Mouse (Mus musculus): ENCODE measurements around the gene Acsf2.
"Not testable (repeated sequence)": the region's sequence is repeated elsewhere in the genome, so short reads cannot be mapped to it uniquely, and the experiment has no call there.

Gene Acsf2

DNA sequence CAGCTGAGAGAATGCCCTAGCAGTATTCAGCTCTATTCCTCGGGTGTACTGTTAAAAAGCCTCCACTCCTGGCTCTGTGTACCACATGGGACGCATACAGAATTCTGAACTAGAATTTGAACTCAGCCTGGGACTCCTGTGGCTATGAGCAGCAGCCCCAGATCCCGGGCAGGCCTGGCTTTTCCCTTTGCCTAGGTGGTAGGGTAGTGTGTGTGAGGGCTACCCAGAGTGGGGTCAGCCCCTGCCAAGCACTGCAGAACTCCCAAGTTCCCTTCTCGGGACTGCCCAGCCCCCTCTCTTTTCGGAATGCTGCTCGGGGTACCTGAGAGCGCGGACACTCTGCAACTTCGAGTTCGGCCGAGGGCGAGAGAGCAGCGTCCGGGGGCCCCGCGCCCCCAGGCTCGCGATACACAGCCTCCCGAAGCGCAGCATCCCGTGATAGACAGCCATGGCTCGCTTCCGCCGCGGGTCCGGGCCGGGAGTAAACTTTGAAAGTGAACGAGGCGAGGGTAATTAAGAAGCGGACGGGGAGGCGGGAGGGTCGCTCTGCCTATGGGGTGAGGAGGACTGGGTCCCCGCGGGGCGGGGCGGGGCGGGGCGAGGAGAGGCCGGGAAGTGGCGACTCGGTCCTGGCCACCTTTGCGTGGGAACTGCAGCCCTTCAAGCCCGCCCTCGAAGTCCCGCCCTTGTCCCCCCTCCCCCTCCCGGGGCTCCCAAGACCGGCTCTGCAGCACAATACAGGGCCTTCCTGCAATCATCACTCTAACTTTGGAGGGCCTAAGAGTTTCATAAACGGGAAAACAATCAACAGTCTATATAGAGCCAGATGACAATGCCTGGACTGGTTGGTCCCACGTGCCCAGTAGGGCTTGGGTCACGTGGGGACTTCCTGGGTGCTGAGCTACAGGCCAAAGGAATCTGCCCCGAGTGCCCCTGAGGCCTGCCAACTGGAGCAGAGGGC, at the start of gene Acsf2:
Acsf2 (minus strand) TSS at position 551 of the 961 bp plus-strand sequence.
- DNase-seq (ENCODE audit: low spot score), result no peak

- DNase-seq (ENCODE audit: low spot score), result not testable (repeated sequence)
These were observed 49.6 kb upstream of the Acsf2 start for GRCm38 (mm10) chr11:94651241-94651640.

DNA sequence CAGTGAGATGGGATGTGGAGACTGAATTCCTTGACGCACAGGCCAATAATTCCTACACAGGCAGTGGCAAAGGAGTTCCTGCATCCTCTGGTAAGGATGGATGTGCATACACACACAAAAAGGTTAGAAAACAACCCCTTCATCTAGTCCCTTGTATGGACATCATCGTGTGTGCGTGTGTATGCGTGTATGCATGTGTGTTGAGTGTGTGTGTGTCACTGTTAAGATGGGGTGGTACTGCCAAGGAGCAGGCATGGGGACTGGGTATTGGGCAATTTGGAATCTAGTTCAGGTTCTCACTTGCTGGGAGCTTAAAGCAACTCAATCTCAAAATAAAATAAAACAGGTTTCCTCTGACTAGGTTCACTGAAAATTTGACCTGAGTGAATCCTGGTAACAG, 44.8 kb upstream of the Acsf2 start:
- no peak for DNase-seq (ENCODE audit: low spot score)

DNA sequence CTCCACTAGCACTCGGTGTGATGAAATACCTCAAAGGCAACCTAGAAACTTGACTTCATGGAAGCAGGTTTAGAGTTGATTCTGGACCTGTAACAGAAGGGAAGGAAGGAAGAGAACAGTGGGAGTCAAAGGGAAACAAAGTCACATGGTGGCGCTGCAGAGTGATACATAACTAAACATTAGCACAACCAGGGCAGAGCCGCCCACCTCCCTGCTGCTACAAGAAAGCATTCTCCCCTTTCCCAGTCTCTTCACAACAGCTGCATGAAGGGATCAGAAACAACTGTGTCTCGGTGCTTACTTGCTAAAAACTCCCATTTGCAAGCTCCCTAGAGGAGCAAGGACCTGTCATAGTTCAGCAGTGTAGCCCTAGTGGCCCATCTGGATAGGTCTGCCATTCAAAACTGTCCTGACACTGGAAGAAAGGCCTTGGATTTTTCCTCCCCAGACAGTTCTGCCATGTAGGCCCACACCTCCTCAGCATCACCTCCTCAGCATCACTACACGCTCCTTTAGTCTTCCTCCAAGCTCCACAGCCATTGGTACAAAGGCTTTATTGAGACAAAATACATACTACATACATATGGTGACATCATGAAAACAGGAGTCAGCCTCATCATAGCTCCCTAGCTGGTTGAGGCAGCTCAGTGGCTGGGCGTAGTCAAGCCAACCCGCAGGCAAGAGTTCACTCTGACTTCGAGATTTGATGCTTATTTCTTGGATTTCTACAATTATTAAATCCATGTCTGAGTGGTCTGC, 43.0 kb upstream of the Acsf2 start:
- no peak for DNase-seq (ENCODE audit: low spot score)

GRCm38 (mm10) chr11:94634431-94634830, 32.8 kb upstream of the Acsf2 start:
- no peak for DNase-seq (ENCODE audit: low spot score)

DNA sequence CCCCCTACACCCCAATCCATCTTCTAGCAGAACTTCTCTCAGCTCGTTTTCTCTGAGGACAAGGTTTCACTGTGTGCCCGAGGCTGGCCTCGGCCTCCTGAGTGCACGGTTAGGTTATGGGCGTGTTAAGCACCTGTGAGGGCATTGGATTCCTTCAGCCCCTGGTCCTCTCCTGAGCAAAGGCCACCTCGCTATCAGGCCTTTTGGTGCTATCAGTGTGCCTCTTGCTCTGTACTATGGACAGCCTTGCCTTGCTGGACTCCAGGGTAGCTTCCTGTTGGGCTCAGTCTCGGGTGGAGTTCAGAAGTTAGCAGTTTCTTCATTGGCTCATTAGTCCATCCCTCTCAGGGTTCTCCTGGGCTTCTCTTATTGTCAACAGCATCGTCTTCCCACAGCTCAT, 31.3 kb upstream of the Acsf2 start:
- no peak for DNase-seq (ENCODE audit: low spot score)

DNA sequence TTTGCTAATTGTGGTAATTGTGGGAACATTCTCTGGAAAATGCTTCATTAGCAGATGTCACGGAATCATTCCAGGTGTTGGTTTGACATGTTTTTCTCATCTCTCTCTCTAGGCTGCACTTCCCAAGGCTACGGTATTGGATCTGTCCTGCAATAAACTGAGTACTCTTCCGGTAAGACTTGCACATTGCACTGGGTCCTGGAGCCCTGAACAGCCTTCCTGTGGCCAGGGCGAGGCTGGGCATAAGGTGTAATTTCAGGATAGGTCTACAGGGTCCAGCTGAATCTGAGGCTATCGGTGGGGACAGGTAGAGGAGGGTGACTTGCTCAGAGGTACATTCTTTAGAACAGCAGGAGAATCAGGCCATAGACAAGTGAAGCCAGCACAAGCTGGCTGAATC, 30.3 kb upstream of the Acsf2 start:
- no peak for DNase-seq (ENCODE audit: low spot score)

DNA sequence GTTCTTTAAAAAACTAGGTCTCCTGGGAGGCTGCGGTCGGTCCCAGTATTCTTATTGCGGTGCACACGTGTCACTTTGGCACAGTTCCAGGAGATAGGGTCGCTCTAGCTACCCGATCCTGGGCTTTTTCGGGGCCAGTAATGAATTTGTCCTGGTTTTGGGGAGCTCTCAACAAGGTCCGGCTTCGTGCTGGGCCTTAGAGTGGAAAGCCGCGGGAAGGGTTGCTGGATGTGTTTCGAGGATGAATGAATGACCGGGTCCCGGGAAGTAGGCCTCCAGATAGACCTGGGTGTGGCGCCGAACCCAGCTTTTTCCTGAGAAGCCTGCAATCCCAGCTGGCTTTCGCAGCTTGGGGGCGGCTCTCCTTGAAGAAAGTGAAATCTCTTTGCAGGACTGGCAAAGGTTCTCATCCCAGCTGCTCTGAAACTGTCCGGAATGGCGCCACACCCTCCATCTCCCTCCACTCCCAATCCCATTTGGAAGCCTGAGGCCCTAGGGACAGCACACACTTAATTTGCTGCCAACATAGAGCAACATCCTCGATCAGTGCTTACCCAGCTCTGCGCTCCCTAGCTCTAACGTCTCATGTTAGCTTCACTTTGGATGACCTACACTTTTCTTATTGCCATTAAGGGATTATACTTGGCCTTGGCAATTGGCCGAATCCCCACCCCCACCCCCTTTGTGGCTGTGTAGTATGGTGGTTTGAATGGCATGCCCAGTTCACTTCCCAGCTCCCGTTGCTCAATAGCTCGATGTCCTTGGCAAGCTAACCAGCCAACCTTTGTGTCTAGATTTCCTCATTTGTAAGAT, 28.7 kb upstream of the Acsf2 start:
- DNase-seq (ENCODE audit: low spot score), result peak; percentile 49

GRCm38 (mm10) chr11:94629884-94630198, 28.2 kb upstream of the Acsf2 start:
- no peak for DNase-seq (ENCODE audit: low spot score)

GRCm38 (mm10) chr11:94629199-94629883, 27.7 kb upstream of the Acsf2 start, which contains the start of gene Lrrc59:
TSS of gene Lrrc59 (plus strand) at chr11:94629767.
- peak; percentile 86 for DNase-seq (ENCODE audit: low spot score)

DNA sequence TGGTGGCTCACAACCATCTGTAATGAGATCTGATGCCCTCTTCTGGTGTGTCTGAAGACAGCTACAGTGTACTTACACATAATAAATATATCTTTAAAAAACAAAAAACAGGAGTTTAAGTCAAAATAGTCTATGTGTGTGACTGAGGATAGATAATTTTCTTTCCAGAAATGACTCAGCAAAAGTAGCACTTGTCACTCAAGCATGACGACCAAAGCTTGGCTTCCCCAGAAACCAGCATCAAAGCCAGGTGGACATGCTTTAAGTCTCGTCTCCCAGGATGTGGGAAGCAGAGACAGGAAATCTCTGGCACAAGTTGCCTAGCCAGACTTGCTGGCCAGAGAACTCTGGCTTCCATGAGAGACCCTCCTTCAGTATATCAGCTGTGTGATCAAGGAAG, 20.5 kb upstream of the Acsf2 start:
- DNase-seq (ENCODE audit: low spot score), result no peak

- no peak for DNase-seq (ENCODE audit: low spot score)
These were observed 19.8 kb upstream of the Acsf2 start for GRCm38 (mm10) chr11:94621458-94621852.

- DNase-seq (ENCODE audit: low spot score), result no peak
These were observed 19.2 kb upstream of the Acsf2 start for GRCm38 (mm10) chr11:94620766-94621457.

DNA sequence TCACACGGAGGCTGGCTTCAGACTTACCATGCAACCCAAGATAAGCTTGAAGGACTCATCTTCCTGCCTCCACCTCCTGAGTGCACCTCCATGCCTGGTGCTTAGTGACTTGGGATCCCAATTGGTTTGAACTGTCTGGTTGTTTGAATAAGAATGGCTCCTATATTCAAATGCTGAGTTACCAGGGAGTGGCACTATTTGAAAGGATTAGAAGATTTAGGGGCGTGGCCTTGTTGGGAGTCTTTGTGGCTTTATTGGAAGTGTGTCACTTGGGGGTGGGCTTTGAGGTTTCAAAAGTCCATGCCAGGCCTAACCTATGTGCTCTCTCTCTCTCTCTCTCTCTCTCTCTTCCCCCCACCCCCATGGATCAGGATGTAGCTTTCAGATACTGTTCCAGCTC, 16.0 kb upstream of the Acsf2 start:
- no peak for DNase-seq (ENCODE audit: low spot score)

- DNase-seq (ENCODE audit: low spot score), result no peak
These were observed 13.8 kb upstream of the Acsf2 start for GRCm38 (mm10) chr11:94615494-94615893.

- DNase-seq (ENCODE audit: low spot score), result no peak
These were observed 12.9 kb upstream of the Acsf2 start for GRCm38 (mm10) chr11:94614603-94615002.

DNA sequence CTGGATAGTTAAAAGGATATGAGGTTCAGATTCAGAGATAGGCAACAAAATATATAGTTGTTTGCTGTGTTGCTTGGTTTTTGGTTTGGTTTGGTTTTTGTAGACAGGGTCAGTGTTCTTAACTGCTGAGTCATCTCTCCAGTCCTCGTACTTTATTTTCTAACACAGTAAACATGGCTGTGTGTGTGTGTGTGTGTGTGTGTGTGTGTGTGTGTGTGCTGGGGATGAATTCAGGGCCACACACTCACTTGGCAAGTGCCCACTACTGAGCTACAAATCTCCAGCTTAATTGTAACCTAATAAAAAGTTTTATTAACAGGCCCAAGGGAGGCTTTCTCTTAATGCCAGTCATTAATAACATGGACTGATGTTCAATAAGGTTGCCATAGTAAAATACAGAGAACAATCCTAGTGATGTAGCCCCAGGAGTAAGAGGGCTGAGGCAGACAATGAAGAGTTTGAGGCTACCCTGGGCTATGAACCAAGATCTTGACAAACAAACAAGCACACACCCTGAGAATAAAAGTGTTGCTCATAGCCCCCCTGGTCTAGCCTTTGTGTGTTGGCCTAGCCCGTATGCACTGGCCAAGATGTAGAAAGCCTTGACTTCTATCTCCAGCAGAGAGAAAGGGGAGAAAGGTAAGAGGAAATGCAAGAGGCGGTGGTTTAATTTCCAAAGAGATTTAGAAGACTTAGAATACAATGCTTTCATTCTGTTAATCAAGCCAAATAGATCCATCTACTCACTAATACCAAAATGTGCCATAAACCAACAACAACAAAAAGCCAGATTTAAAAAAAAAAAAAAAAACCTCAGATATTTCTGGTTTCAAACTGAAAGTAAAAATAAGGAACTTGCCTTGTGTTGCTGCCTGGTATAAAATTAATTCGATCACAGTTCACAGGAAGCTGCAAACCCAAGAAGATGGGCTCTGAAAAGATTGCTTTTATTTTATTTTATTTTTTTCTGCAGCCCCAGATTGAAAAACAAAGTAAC, 9.4 kb upstream of the Acsf2 start:
- DNase-seq (ENCODE audit: low spot score), result no peak

DNA sequence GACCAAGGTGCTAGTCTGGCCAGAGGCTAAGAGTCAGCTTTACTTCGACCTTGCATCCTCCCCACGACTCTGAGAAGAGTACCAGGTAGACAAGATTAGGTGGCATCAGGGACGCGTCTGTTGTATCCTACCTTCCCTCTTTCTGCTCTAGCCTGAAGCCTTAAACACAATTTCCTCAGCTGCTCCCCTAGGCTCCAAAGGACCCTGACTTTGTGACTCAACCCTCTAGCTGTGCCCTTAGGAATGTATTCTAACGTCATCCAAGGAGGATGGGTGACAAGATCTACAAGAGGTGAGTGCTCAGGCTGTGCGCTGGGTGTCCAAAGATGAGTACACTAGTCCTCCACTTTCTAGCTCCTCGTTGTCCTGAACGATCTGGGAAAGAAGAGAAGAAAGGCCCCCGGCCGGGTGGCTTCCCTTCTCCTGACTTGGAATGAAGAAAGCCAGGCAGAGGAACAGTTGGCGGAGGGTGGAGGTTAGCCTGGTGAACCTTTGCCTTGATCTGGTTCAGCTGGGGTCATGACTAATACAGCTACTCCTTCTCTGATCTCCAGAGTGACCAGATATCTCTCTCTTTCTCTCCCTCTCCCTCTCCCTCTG, 785 bp upstream of the Acsf2 start:
- no peak for DNase-seq (ENCODE audit: low spot score)

DNA sequence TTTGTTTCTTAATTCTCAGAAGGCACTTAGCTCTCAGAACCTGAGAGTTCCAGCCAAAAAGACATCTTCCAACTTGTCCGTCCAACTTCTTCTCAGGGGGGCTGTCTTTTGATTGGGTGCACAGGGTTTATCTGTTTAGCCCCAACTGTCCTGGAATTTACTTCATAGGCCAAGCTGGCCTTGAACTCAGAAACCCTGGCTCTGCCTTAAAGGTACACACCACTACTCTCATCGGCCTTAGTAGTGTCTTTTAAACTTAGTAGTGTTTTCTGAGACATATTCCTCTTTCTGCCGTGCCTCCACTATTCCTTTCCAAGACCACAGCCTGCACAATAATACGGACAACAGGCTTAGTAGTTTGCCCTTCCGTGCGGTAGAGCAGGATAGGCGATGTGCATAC, 1.2 kb downstream of the Acsf2 start:
- DNase-seq (ENCODE audit: low spot score), result no peak
